Mouse (Mus musculus) mouse embryonic stem cell (cell line): Measurements from ENCODE around the gene Smpx.

Experiments
- in situ Hi-C, 2 experiments: fragments of 300-500 bp; cut with MboI; formaldehyde crosslinking; loops; 1 replicate in 1 of 2; 3 replicates in 1 of 2; pipeline ENCODE4 v1.14.3; 2019 to 2020; ENCODE audit warnings: low sequenced_read_pairs in 2 of 2, low pct_unique_long_range_greater_than_20kb in 1 of 2, mixed read lengths in 1 of 2; ENCODE audit not compliant: unreplicated experiment in 1 of 2

Smpx gene

GRCm38 (mm10) chrX:157762542-157762941 is 63.8 kb downstream of the Smpx start:
- in situ Hi-C loops, result no loop called here

GRCm38 (mm10) chrX:157801669-157802068 is 103.0 kb downstream of the Smpx start:
- in situ Hi-C loops, result no loop called here
